Mouse (Mus musculus): ENCODE results near the gene Tob1.

DNA sequence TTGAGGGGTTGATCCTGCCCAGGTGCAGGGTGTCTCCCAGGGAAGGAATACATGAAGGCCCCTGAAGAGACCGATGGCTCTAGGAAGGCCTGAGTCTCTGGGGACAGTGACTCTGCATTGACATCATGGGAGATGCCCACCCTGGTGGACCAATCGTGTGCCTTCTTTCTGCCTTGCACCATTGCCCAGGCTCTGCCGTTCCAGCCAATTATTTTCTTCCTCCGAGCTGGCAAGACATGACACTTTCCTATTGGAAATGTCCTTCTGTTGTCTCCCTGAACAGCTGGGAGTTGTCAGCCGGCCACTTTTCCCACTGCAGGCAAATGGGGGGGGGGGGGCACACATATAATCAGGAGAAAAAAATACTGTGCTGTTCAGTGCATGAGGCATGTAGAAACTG is 43.0 kb upstream of the Tob1 start:
- no peak for TF ChIP-seq EP300 (IDR thresholded peaks at IDR 0.05; ENCODE audit: low read depth)
- no peak for TF ChIP-seq CTCF (IDR thresholded peaks at IDR 0.05; ENCODE audit: low read depth)

Measured in liver, postnatal 0 days (tissue).